Mouse (Mus musculus) bone marrow macrophage, adult 2 months (primary cell): ENCODE measurements around the gene Prg3.

ENCODE experiments used
- CTCF ChIP-seq: IDR thresholded peaks from 2 replicates; pipeline ENCODE4 v1.5.1; 2012; ENCODE audit warnings: low read depth, mild to moderate bottlenecking, low read length, moderate library complexity
- POLR2A ChIP-seq: IDR thresholded peaks from 2 replicates; pipeline ENCODE4 v1.6.1; 2012; ENCODE audit warnings: mild to moderate bottlenecking, low read depth, low read length, borderline replicate concordance

GRCm38 (mm10) chr2:85033121-85033520 lies 45.1 kb downstream of the Prg3 start:
- TF ChIP-seq CTCF (no peak), POLR2A (no peak)
